Mouse (Mus musculus): ENCODE results near the gene B3gnt2.

B3gnt2 gene

DNA sequence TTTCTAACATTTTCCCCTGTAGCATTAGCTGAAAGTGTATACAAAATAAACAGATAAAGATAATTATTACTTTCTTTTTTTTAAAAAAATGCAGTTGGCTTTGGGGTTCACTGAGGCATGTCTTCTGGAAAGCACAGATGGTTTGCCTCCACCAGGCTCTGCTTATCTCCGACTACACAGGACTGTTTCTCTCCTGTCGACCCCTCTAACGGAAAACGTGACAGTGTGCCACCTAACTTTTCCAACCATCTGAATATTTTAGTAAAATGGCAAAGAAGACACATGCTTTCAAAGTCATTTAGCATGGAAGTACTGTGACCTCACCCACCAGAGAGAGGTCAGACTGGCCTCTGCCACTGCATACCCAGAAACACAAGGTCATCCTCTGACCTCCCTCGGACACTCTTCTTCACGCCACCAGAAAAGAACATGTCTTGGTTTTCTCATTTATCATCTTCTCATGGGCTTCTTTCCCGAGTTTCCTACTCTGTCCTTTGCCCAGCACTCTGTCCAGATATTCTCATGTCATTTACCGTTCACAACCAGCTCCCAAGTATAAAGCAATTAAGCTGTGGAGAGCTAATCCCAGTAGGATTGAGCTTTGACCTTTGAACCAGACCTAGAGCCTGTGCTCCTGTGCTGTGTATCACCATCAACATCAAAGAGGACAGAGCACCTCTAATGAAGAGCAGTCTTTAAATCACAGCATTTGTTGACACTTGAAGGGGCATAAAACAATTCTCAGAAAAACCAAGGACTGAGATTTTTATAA lies 13.6 kb downstream of the B3gnt2 start:
- DNase-seq, result no peak

DNA sequence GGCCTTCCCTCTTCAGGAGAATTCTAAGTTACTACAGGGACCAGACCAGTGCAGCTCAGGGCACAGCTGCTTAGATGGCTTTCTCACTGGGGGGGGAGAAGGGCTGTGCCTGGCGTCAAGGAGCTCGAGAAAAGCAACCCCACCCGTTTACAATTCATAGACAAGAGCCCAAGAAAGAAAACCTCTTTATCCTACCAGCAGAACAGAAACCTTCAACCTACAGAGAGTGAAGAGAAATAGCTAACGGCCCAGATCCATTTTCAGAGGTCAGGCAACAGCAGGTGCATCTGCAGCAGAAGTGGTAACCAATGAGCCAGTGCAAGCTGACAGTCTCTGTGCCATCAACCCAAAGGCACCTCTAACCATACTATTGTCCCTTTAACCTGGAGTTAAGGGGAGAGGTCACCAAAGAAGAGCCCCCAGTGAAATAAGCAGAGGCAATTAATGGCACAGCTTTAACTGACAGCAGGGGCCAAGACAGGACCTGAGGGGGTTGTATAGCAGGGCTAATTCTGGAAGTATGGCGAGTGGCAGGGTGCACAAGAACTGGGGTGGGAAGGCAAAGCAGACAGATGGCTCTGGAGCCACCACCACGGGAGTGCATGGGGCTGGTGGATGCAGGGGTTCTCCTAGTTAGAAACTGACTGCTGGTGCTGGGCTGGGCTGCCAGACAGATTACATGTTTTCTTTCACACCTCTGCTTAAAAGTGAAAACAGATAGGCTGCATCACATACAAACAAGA lies 14.5 kb downstream of the B3gnt2 start:
- DNase-seq, result no peak

DNA sequence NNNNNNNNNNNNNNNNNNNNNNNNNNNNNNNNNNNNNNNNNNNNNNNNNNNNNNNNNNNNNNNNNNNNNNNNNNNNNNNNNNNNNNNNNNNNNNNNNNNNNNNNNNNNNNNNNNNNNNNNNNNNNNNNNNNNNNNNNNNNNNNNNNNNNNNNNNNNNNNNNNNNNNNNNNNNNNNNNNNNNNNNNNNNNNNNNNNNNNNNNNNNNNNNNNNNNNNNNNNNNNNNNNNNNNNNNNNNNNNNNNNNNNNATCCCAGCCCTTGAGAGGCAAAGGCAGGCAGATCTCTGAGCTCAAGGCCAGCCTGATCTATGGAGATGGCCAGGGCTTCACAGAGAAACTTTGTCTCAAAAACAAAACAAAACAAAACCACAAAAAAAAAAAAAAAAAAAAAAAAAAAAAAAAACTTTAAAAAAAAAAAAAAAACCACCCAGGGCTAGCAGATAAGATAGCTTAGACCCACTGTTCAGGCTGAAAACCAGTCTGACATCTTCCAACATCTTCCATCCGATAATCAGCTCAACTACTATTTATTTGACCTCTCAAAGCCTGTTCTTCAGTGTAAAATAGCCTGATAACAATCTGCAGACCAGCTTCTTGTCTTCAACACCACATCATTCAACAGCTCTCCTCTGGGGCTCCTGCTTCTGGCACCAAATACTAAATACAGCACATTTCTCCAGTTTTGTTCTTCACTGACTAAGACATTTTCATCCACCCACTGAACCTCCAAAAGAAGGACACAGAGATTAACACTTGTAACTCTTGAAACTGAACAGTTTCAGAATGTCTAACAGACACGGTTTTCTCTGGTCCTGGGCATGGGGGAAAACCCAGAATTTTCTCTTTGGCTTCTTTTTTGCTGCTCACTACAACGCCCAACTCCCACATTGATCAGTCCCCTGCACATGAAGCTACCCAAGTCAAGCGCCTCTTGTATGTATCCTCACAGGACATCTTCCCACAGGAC lies 15.7 kb downstream of the B3gnt2 start:
- DNase-seq, result no peak

DNA sequence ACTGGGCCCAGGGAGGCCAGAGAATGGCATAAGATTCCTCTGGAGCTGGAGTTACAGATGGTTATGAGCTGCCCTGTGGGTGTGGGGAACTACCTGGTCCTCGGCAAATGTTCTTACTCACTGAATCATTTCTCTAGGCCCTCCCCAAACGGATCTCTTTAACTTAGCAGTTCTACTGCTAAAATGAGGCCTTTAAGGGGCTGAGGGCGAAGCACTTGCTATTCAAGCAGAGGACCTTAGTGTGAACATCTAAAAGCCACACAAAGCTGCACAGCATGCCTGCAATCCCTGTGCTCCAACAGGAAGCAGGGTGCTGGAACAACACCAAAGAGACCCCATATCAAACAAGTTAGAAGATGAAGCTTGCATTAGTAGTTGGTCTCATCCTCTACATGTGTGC lies 21.3 kb downstream of the B3gnt2 start:
- DNase-seq, result no peak

DNA sequence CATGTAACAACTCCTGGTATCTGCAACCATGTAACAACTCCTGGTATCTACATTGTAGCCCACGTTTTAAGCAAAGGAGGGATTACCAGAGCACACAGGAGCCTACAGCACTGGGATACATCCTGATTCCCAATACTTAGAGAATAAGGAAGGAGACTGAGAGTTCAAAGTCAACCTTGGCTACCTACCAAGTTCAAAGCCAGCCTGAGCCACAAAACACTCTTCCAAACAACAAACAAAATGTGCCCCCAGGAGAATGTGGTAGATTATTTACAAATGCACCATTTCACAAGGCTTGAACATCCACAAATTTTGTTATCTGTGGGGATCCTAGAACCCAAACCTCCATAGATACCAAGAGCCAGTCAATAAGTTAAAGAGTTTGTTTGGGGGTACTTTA lies 22.4 kb downstream of the B3gnt2 start:
- no peak for DNase-seq

DNA sequence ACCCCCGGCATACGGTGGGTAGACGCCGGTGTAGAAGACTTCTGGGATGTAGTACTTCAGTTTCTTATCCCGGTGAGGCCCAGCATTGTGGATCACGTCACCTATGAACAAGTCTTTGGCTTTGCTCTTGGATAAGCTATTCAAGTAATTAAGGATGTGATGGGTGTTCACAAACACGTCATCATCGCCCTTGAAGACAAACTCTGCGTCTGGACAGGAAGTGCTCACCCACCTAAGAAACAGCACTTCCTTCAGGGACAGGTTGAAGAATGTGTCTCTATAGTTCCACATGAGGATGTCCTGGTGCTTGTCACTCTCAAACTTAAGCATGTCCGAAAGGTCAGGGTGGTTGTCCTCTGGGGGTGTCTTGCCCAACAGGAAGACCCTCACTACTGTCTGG lies 24.5 kb downstream of the B3gnt2 start:
- no peak for DNase-seq

DNA sequence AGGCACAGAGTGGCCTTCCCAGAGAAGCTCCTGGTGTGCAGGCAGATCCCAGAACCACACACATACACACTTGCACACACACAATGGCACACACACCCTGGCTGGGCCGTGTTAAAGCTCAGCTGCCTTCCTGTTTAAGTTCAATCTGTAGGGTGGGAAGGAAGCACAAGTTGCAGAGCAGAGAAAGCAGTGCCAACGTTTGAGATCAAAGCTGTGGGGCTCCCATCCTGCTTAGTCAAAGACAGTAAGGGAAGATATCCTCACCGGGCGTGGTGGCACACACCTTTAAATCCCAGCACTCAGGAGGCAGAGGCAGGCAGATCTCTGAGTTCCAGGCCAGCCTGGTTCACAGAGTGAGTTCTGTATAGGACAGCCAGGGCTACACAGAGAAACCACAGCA lies 28.2 kb downstream of the B3gnt2 start:
- DNase-seq, result no peak

DNA sequence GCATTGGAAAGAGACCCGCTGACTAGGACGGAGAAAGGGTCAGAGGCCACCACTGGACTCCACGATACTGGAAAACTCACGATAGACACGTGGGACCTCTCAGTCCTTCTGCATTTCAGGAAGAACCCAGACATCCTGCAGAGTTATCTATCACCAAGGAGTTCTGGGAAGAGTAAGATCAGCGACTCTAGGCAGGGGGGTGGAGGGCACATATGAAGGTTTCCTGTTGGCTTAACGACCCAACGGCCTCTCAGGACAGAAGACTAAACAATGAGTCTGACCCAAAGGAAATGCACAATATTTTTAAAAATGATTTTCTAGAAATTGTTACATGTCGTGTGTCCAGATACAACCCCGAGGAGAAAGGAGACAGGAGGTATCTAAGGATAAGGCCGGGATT lies 28.8 kb downstream of the B3gnt2 start:
- DNase-seq, result no peak

DNA sequence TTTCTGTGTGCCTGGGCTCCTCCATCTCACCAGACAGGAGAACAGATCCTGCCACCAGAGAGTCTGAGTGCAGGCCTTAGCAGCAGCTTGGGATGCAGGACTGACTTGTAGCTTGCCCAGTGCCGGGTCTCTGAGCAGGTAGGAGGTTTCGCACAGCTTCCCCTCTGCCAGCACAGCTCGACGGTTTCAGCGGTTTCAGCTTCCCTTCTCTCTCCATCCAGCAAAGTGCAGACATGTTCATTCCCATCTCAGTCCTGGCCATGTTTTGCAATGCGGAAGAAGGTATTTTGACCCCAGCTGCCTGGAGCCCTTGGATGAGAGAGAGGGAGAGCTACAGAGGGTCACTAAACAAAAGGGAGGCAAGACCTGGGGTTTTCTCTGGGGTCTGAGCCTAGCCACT lies 30.1 kb downstream of the B3gnt2 start:
- no peak for DNase-seq

DNA sequence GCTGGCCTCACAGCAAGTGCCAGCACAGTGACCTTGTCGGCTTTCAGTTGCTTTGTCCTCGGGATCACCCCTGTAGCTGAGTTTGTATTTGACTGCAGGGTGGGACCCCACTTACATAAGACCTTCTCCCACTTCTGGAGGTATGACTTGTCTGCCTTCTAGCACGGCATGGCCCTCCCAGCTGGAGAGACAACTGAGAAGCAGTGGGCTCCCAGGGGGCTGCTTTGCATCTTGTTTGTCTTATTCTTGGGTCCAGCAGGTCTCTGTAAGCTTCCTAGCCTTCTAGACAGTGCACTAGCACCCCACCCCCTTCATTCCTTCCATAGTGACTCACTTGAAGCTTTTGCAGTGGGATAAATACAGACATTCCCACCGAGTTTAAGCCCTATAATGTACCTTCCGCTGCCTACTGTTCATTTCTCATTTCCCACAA lies 30.6 kb downstream of the B3gnt2 start:
- peak; percentile 61 for DNase-seq

DNA sequence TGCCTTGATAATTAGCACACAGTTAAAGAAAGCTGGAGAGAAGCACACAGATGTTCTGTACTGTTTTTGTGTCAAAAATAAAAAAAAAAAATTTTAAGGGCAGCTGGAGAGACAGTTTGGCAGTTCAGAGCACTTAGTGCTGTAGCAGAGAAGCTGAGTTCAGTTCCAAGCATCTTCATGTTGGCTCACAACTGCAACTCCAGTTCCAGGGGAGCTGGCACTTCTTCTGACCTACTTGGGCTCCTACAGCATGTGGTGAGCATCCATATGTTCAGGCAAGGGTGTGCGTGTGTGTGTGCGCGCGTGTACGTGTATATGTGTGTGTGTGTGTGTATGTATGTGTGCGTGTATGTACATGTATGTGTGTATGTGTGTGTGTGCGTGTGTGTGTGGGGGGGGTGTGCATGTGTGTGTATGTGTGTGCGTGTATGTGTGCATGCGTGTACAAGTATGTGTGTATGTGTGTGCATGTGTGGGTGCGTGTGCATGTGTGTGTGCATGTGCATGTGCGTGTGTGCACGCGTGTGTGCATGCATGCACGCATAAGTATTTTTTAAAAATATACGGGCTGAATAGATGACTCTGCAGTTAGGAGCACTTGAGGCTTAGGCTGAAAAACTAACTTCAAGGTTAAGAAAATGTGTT lies 31.7 kb downstream of the B3gnt2 start:
- no peak for DNase-seq

DNA sequence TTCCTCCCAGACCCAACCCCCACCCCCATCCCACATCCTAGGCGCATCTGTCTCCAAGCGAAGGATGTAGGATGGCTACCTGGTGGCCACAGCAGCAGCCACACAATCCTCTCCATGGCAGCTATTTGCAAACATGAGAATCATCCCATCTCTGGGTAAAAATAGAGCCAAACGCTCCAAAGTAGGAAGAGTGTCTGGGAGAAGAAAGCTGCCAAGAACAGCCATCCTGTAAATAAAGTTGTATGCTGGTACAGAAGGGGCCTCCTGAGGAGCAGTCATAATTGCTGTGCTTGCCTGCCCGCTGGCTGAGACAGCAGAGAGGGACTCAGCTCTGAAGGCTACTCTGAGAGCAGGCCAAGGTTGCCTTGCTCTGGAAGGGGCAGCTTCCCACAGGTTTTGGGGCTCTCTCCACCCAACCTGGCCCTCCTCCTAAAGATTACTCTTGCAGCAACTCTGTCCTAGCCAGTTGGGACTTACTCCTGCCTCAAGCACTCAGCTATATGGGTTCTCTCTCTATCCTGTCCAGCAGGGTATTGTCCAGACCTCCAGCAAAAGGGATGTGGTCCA lies 33.2 kb downstream of the B3gnt2 start:
- peak; percentile 35 for DNase-seq

DNA sequence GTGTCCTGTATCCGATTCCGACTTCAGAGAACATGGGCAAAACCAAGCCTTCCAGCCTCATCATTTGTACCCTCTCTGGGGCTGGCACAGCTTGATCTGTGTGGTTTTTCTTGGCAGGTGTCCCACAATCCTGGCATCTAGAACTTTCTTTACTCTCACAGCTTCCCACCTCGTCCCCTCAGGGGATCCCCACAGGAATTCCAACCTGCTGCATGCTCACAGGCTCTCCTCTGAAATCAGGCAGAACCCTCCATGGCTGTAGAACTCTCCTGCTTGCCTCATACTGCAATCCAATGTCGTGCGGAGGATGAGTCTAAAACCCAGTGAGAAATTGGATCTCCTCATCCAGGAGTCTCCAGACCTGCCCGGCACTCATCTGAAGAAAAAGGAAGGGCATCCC lies 34.1 kb downstream of the B3gnt2 start:
- no peak for DNase-seq

DNA sequence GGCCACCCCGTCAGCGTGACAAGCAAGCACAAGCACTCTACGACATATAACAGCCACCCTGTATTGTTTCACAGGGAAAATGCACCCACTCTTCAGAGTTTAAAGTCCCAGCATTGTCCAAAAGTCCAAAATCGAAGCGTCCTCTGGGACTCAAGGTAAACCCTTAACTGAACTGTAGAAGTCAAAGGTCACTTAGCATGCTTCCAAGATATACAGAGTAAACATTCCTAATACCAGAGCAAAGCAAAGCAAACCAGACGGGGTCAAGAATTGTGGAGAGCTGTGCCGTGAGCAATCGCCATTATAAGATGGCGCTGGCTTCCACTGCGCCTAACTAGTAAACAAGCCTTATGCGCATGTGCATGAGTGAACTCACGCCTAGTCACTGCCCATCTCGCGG lies 34.7 kb downstream of the B3gnt2 start:
- DNase-seq, result no peak

DNA sequence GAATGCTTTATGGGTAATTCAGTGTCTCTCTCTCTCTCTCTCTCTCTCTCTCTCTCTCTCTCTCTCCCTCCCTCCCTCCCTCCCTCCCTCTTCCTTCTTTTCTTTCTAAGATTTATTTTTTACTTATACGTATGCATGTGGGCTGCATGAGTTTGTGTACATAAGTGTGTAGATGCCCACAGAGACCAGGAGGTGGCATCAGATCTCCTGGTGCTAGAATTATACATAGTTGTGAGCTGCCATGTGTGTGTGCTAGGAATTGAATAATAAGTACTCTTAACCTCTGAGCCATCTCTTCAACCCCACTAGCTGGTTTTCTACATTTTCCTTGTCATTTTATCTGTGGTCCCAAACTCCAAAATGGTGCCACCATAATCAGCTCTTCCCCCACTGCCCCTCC lies 35.2 kb downstream of the B3gnt2 start:
- DNase-seq, result no peak

DNA sequence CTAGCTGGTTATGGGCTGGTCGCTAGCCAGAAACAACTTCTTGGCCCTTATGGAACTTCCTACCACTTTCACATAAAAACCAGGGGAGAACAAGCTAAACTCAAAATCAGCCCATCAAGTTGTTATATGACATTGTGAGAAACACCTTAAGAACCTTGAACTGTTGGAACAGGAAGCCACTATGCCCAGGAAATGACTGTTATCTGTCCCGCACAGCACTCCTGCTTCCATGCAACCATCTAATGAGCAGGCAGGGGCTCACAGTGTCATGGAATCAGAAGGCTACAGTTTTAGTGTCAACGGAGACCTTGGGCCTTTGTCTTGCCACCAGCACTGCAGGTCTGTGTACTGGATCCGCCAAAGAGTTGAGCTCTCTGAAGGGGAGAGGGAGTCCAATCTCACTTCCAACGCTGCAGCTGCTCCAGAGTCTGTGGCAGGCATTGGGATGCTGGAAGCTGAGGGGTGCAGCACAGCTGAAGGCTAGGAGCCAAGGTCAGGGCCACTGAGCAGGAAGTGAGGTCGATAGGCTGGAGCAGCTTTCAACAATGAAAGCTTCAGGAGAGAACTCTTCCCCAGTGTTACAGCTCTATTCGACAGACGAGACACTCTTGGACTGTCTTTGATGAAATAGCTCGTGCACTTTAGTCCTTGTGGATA lies 36.6 kb downstream of the B3gnt2 start:
- DNase-seq, result peak; percentile 30

DNA sequence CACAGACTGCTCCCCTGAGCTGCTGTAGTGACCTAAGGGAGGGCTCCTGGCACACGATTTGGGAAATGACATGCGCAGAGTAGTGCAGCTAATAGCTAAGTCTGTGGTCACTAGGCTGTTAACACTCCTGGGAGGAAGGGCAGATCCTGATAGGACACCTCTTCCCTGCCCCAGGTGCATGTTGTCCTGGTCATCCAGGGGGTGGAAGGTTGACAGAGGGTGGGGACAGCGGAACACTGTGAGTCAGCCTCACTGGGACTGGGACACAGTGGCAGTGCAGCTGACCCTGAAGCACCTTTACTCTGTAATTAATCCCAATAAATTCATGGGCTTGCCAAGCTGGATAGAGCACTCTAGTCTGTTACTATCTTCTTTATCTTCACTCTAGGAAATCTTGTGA lies 39.5 kb downstream of the B3gnt2 start:
- no peak for DNase-seq

DNA sequence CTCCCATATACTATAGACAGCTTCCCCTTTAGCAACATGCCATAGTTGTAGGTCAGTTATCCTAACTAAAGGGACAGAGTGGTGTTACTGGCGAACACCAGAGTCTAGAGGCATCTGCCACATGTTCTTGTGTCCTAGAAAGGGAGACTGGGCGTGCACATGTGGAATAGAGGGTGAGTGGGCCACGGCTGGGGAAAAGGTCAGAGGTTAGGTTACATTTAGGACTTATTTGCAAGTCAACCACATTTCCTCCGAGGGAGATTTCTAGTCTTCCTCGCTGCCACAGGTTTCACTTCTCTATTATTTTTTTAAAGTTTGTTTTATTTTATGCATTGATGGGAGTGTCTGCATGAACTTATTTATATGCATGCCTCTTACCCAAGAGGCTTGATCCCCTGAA lies 42.4 kb downstream of the B3gnt2 start:
- DNase-seq, result no peak

DNA sequence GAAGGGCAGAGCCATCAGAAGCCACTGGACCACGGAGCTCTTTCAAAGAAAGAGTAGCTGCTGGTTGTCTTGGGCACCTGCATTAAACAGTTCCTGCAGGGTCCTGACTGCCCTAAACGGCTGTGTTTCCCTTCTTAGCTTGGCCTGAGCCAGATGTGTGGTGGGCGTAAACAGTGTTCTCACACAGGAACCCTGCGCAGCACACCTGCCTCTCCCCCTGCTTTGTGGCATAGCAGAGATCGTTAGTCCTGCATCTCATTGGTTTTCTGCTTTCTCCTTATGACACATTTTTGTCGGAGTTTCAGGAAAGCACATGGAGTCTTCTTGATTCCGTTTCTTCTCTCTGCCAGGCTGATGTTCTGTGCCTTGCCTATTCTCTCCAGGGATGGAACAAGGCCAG lies 44.9 kb downstream of the B3gnt2 start:
- DNase-seq, result no peak

DNA sequence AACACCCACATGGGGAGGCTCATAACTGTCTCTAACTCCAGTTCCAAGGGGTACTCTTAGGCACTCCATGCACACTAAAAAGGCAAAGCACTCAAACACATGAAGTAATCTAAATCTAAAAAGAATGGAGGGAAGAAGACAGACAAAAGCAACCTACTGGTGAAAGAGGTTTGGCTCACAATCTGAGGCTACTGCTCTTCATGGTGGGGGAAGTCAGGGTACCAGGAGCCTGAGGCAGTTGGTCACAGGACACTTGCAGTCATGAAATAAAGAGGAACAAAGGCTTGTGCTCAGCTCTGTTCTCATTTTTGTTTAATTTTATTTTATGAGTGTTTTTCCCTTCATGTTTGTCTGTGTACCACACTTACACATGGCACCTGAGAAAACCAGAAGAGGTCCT lies 45.6 kb downstream of the B3gnt2 start:
- no peak for DNase-seq

DNA sequence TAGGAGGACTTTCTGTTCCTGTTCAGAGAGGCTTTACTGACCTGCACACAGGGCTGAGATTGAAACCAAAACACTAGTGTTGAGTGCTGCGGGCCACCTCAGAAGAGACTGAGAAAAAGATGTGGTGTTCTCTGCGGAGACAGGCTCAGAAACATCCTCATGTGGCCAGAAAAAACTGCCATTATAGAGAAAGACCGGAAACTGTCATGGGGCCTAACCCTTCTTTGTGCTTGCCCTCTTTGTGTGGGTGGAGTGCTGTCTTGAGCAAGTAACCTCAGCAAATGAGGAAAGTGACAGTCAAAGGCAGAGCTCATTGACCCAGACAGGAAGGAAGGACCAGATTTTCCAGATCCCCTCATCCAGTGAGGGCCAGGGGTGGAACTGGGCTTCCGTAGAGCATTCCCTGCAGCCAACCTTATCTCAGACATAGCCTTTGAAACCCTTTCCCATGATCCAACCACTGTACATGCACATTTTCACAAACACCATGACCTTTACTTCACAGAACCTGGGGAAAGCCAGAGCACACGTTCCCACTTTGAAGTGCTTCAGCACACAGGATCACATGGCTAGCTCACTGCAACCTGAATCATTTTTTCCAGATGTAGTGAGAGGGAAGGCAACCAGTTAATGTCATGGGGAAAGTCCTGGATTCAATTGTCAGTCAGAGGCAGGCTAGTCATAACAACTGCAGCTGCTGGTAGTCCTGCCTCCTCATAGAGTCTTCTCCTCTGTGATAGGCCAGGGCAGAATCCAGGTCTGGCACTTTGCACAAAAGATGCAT lies 46.6 kb downstream of the B3gnt2 start:
- no peak for DNase-seq

Measured in lung, postnatal 10 days (tissue).